Mouse (Mus musculus): ENCODE results near the gene Rexo5. TPM values are rescaled to one million over a fixed set of nuclear protein-coding genes. Genes with fewer than 3 reads are reported as not detected.

The Rexo5 gene
- total RNA-seq, 2 experiments from 2014 or later = 4.5 to 7.5 TPM

GRCm38 (mm10) chr7:119841820-119842449 lies 48.1 kb downstream of the Rexo5 start:
- no peak for DNase-seq (ENCODE audit: low spot score in 2 of 2)

- DNase-seq (ENCODE audit: low spot score in 2 of 2) = no peak
Observed at GRCm38 (mm10) chr7:119845541-119845940, 51.7 kb downstream of the Rexo5 start.

- DNase-seq (ENCODE audit: low spot score in 2 of 2) = no peak
Observed at GRCm38 (mm10) chr7:119847396-119847795, 53.6 kb downstream of the Rexo5 start.

- DNase-seq (ENCODE audit: low spot score in 2 of 2) = peak; percentile 68 to 77
Observed at GRCm38 (mm10) chr7:119849096-119849495, 55.3 kb downstream of the Rexo5 start.

- no peak for DNase-seq (ENCODE audit: low spot score in 2 of 2)
Observed at GRCm38 (mm10) chr7:119850737-119851136, 56.9 kb downstream of the Rexo5 start.

- DNase-seq (ENCODE audit: low spot score in 2 of 2) = no peak
Observed at GRCm38 (mm10) chr7:119852494-119852893, 58.7 kb downstream of the Rexo5 start.

GRCm38 (mm10) chr7:119853186-119853585 lies 59.4 kb downstream of the Rexo5 start:
- no peak for DNase-seq (ENCODE audit: low spot score in 2 of 2)

- no peak for DNase-seq (ENCODE audit: low spot score in 2 of 2)
Observed at GRCm38 (mm10) chr7:119854362-119854761, 60.6 kb downstream of the Rexo5 start.

GRCm38 (mm10) chr7:119855031-119855430 lies 61.2 kb downstream of the Rexo5 start:
- no peak for DNase-seq (ENCODE audit: low spot score in 2 of 2)

GRCm38 (mm10) chr7:119859476-119859875 lies 65.7 kb downstream of the Rexo5 start:
- no peak for DNase-seq (ENCODE audit: low spot score in 2 of 2)

GRCm38 (mm10) chr7:119860116-119860515 lies 66.3 kb downstream of the Rexo5 start:
- no peak for DNase-seq (ENCODE audit: low spot score in 2 of 2)

GRCm38 (mm10) chr7:119860554-119860953 lies 66.7 kb downstream of the Rexo5 start:
- no peak for DNase-seq (ENCODE audit: low spot score in 2 of 2)

GRCm38 (mm10) chr7:119860971-119861334 lies 67.1 kb downstream of the Rexo5 start:
- no peak for DNase-seq (ENCODE audit: low spot score in 2 of 2)

- peak; percentile 20 to 33 for DNase-seq (ENCODE audit: low spot score in 2 of 2)
Observed at GRCm38 (mm10) chr7:119861335-119862091, 67.7 kb downstream of the Rexo5 start.

- DNase-seq (ENCODE audit: low spot score in 2 of 2) = no peak
Observed at GRCm38 (mm10) chr7:119862167-119862566, 68.4 kb downstream of the Rexo5 start.

- no peak for DNase-seq (ENCODE audit: low spot score in 2 of 2)
Observed at GRCm38 (mm10) chr7:119864500-119864899, 70.7 kb downstream of the Rexo5 start.

GRCm38 (mm10) chr7:119866136-119866535 lies 72.3 kb downstream of the Rexo5 start:
- DNase-seq (ENCODE audit: low spot score in 2 of 2) = no peak

GRCm38 (mm10) chr7:119872204-119872603 lies 78.4 kb downstream of the Rexo5 start:
- no peak for DNase-seq (ENCODE audit: low spot score in 2 of 2)

GRCm38 (mm10) chr7:119873050-119873449 lies 79.2 kb downstream of the Rexo5 start:
- no peak for DNase-seq (ENCODE audit: low spot score in 2 of 2)

- no peak for DNase-seq (ENCODE audit: low spot score in 2 of 2)
Observed at GRCm38 (mm10) chr7:119875776-119876440, 82.1 kb downstream of the Rexo5 start.

- no peak for DNase-seq (ENCODE audit: low spot score in 2 of 2)
Observed at GRCm38 (mm10) chr7:119879171-119879570, 85.4 kb downstream of the Rexo5 start.

GRCm38 (mm10) chr7:119880345-119880744 lies 86.5 kb downstream of the Rexo5 start:
- no peak for DNase-seq (ENCODE audit: low spot score in 2 of 2)
